Mouse (Mus musculus) kidney, adult 11 months (tissue): ENCODE data around the gene Cenpj.

Experiments used
- DNase-seq: peaks from one replicate; pipeline ENCODE4 v3.0.0; 2022

Gene Cenpj

DNA sequence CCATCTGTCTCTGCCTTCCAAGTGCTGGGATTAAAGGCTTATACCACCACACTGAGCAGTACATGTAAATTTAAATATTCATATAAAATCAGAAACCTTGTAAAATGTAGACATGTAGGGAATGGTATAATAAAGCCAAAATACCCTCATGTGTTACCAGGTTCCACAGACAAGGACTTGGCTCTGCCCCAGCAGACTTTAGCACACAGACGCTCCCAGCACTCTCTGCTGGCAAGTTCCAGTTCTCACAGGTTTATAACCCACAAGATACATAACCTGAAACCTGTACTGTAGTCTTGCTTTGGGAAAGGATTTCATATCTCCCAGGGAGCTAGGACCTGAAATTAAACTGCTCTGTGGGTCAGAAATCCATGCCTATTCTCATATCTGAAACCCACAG is 30.3 kb downstream of the Cenpj start:
- DNase-seq = peak; percentile 8

GRCm38 (mm10) chr14:56530788-56531187 is 44.4 kb downstream of the Cenpj start:
- no peak for DNase-seq

- no peak for DNase-seq
Observed at GRCm38 (mm10) chr14:56514775-56515174, 60.5 kb downstream of the Cenpj start.

- no peak for DNase-seq
Observed at GRCm38 (mm10) chr14:56512084-56512483, 63.1 kb downstream of the Cenpj start.

- DNase-seq = no peak
Observed at GRCm38 (mm10) chr14:56506743-56507142, 68.5 kb downstream of the Cenpj start.

GRCm38 (mm10) chr14:56502407-56502806 is 72.8 kb downstream of the Cenpj start:
- DNase-seq = no peak

GRCm38 (mm10) chr14:56489806-56490205 is 85.4 kb downstream of the Cenpj start:
- peak; percentile 12 for DNase-seq
